Mouse (Mus musculus) frontal cortex, adult 2 months (tissue): ENCODE data around the gene Stxbp6. TPM values are rescaled to one million over a fixed set of nuclear protein-coding genes. Genes with fewer than 3 reads are reported as not detected.
"Not testable (repeated sequence)": the region's sequence is repeated elsewhere in the genome, so short reads cannot be mapped to it uniquely, and the experiment has no call there.

ENCODE experiments used
- DNase-seq, 2 experiments: peaks; one replicate each; pipeline ENCODE4 v3.0.0; 2022; ENCODE audit warnings: low spot score in 1 of 2; ENCODE audit errors: extremely low spot score in 1 of 2
- polyA plus RNA-seq: library from polyadenylated mRNA; depleted of rRNA; stranded (reverse); fragments of >200 nt; gene quantifications from 2 replicates; pipeline ENCODE4 v1.2.3, GENCODE M21; 2012; rRNA removed

Gene Stxbp6
- polyA plus RNA-seq, result 76.4 and 104 TPM in 2 replicates

DNA sequence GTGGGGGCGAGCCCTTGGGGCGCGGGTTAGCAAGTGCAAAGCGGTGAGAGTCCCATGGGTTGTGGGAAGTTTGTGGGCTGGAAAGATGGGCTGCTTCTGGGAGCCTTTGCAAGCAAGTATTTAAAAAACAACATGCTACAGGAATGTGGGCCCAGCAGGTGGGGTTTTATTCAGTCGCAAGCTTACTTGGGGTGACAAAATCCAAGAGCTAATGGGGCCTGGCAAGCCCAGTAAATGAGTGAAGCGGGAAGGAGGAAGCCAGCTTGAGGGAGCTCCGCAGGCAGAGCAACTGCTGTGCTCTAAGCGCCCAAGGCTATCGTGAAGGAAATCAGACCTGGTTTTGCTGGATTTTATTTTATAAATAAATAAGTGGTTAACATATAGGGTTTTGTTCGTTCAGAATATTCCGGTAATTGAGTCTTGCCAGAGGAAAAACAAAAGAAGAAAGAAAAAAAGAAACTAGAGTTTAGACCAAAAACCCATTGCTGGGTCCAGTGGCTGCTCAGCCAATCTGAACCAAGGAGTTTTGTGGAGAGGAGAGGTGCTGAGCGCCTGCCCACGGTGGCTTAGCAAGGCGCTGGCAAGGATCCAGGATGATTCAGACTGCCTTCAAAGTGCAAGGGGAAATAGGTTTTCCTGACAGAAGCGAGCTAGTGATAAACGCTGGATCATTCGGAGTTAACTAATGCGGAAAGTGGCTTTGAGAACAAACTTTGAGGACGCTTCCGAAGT, at the start of gene Stxbp6:
Gene Stxbp6 (minus strand): TSS at position 99 of the 732 bp plus-strand sequence.
- DNase-seq, result peak in 1 of 2 experiments; percentile 85

DNA sequence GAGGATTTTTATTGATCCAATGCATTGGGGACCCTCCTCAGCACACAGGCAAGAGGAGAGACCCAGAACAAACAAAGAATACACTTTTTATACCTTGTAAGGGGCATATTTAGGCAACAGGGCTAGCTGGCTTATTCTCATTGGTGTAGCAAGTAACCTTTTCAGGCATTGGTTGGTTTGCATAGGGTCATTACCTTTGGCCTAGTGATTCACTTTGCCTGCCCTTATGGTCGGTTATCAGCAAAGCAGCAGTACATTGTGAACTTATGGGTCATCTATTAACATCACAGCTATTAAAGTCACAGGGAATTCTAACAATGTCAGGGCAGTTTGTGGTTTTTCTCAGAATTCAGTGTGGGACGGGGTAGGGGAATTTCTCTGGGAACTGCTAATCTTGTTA, 28.4 kb upstream of the Stxbp6 start:
- DNase-seq, result not testable (repeated sequence)

DNA sequence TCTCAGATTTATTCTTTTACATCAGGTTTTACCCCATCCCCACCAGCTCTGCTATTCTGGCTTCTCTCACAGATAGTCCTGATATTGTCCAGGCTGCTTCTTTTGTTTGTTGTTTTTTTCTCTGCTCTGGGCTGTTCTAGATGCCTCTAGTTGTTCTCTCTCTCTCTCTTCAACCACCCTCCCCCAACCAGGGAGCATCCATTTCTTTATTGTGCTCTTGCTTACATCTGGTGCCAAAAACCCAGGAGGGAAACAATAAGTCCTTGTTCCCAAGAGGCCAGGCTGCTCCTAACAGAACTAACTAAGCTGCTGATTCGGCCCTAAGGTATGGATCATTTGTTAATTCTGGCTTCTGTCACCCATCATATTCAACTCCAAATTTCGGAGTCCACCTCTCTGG, 19.2 kb upstream of the Stxbp6 start:
- DNase-seq, result peak in 1 of 2 experiments; percentile 21

DNA sequence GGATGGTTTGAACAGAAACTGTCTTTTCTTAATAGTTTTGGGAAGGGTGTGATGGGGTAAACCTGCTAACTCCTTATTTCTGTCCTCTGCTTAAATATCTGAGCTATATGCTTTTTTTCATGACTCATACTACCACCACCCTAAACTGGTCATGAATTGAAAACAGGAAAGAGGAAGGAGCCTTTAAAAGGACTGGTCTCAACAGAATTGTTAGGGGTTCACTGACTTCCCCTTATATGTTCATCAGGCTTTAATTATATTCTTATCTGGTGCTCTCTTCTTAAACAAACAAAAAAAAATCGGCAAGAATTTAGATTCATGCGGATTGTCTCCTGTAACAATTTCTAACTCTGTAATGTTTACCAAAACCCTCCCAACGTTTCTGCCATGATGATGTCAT, 17.9 kb upstream of the Stxbp6 start:
- no peak for DNase-seq

DNA sequence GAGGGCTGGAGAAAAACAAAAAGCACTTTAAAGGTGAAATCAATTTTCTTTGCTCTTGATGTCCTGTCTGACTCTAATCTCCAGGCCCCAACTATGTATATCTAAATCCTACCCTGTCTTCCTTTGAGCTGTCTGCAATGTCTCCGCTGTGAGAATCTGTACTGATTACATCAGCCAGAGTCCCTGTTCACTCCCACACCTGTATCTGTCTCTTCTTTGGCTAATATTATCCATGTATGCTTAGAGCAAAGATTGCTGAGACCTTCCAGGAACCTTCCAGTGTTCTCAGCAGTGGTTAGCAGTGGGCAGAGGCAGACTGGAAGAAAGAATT, 8.6 kb upstream of the Stxbp6 start:
- DNase-seq, result no peak

DNA sequence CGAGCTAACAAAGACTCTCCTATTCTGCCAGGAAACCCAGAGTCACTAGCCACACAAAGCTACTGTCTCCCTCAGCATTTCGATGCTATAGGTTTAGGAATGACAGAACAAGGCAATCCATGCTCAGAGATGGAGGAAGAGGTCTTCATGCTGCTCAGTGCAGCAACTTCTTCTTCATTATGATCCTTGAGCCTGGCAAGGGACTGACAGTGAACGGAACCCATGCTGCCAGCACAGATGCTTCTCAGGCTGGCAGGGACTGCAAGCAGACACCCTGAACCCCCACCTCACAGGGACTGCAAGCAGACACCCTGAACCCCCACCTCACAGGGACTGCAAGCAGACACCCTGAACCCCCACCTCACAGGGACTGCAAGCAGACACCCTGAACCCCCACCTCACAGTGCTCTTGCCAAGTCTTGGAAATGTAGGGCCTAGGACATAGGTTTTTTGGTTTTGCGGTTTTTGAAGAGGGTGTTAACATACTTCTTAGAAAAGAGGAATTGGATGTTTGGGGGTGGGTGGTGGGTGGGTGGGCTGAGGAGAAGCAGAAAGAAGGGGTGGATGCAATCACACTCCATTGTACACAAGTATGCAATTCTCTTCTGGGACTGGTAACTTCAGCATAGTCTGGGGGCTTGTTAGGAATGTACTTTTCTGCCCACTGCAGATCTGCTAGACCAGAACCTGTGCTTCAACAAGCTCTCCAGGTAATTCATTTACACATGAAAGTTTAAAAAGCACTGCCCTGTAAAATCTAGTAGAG, 8.1 kb upstream of the Stxbp6 start:
- DNase-seq, result no peak

DNA sequence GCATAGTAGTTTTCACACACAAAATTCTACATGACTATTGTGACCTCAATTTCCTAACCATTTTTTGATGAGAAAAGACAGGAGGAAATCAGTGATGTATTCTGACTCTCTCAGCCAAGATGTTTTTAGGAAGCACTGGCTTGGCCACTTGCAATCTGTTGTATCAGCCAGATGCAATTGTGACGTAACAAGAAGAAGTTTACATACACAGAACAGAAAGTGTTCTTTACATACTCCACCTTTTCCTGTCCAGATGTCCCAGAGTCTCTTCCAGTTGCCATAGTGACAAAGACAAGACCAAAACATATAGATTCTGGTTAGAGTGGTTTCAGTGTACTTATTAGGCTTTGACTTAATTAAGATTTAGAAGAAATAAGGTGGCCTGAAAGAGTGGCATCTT, 7.1 kb upstream of the Stxbp6 start:
- no peak for DNase-seq

DNA sequence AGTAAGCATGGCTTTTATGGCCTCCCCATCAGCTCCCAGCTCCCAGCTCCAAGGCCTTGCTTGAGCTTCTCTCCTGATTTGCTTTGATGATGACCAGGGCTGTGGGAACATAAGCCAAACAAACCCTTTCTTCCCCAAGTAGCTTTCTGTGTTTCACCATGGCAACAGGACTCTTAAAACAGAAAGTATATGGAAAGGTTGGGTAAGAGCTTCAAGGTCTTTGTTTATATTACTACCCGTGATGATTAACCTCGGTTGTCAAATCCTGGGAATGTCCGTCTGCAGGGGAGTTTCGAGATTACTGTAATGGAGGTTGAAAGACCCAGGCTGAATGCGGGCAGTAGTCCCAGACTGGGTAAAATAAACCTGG, 6.2 kb upstream of the Stxbp6 start:
- DNase-seq, result no peak

DNA sequence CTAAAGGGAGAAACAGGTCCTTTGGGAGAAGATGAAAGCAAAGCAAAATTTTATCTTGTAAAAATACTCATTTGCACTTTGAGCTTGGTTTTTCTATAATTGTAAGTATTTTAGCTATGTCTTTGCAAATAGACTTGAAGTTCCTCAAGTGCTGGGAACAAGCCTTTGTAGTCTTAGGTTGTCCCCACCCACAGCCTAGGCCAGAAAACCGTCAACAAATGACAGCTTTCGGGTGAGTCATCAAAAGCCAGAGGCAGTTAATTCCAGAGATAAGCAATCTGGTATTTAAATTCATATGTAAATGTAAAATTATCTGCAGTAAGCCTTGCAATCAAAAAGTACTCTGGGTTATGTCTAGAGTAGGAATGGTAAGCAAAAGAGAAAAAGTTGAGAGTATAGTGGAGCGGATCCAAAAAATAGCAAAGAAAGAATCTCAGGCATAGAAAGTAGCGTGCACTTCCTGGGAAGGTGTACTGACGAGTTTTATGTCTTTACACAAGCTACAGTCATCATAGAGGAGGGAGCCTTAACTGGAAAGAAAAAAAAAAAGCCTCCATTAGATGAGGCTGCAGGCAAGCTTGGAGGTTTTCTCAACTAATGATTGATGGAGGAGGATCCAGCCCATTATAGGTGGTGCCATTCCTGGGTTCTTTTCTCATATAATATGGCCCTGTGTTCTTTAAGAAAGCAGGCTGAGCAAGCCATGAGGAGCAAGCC, 5.7 kb upstream of the Stxbp6 start:
- no peak for DNase-seq

DNA sequence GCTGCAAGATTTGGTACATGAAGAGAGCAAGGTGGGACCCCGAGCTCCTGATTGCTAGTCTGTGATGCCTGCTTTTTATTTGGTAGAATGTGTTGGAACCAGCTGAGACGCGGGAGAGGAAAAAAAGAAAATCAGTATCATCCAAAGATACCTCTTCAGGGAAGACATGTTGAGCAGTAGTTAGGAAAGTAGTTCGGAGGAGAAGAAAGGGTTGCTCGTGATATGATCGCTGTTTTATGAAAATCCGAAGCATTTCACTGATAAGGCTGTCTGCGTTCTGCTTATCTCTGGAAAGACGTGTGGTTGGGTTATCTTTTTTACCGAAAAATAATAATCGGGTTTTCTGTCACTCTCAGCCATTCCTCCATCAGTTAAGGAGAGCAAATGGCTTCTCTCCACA, 1.1 kb upstream of the Stxbp6 start:
- no peak for DNase-seq

DNA sequence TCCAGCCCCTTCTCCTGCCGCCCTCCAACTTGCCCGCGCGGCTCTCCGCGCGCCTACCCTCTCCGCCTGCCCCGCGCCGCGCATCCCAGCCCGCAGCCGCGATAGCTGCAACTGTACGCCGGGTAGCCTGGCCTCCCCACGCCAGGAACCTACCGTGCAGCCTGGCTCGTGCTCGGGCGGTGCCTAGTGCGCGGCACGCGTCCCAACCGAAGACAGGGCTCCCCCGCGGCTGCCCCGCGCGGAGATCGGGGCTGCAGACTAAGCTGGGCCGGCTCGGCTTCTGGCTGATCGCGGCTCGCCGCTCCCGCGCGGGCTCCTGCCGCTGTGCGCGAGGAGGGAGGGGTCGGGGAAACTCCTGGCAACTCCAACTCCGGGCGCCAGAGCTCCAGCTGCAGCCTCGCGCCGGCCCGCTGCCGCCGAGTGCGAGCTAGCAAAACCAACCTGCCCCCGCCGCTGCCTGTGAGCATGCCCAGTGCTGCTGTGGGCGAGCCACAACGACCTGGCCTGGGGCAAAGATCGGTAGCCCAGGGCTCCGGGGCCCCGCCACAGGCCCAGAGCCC, 387 bp downstream of the Stxbp6 start:
- peak in 1 of 2 experiments; percentile 78 for DNase-seq

DNA sequence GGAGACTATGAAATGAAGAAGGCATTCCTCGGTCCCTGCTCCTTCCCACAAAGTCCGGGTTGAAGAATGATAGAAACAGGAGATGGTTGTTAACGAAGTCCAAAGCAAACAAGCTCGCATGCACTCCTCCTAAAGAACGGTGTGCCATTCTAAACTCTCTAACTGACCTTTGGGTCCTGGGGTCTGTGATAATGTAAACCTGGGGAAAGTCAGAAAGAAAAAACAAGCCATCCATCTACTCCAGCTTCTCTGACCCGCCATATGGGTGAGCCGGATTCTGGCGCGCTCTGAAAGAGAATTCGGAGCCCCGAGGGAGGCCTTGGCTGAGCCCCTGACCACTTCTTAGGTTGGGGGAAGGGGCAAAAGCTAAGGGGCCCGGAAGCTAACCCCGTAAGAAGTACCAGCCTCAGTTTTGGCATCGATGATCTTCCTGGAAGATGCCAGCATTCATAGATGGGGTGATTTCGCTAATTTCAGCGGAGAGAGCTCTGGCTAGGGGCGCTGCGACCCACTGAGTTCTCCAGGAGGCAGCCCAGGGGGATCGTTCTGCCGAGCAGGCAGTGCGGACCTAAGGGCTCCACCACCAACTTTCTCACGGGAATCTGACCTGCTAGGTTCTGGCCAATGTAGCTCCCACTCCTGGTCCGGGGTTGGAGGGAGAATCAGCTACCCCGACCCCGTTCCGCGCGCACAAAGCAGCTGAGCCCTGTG, 1.0 kb downstream of the Stxbp6 start:
- no peak for DNase-seq

DNA sequence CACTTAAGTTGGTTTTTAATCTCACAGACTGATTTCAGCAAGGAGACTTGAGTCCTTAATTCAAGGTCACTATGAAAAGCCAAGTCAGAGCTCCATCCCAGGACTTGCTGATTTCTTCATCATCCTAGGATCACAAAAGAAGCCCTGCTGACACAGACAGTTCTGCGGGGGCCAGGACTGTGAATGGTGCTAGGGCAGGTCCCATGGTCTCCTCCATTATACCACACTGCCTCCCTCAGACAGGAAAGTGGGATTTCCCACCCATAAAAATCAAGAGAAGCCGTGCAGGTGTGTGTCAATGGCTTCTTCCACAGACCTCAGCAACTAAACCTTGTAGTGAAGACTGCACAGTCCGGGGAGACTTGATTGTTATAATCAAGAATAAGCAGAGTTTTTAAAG, 2.3 kb downstream of the Stxbp6 start:
- no peak for DNase-seq

DNA sequence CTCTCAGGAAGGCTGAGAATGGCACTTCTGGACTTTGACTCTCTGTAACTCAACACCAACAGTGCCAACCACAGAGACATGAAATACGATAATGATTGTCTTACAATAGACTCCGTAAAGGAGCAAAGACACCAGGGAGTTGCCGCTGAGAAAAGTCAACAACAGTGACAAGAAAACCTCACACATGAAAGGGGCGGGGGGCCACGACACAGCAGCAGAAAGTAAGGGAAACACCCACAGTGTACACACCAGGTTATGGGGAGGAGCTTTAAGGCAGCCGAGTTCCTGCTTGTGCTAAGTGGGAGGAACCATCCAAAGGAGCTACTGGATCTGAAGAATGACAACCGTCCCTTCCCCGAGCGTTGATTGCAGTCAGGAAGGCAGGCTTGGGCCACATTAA, 4.3 kb downstream of the Stxbp6 start:
- no peak for DNase-seq

DNA sequence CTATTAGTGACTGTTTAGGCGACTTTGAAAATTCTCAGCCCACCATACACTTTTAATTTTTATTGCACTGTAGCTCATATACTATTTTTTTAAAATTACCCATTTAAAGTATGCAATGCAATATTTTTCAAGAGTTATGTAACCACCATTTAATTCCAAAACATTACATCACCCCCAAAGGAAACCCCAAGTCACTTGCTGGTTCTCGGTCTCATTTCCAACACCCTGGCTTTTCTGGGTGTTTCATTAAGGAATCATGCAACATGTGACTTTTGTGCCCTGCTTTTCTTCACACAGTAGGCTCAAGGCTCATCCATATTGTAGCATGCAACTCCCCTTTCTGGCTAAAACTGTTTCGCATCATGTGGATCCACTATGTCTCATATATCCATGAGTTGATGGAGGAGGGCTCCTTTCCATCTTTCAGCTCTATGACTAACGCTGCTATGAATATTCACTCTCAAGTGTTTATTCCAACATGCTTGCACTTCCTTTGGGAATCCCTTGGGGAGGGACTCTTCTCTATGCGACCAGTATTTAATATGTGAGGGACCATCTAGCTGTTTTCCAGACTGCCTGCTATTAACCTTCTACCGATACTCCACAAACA, 6.3 kb downstream of the Stxbp6 start:
- peak in 1 of 2 experiments; percentile 45 for DNase-seq

DNA sequence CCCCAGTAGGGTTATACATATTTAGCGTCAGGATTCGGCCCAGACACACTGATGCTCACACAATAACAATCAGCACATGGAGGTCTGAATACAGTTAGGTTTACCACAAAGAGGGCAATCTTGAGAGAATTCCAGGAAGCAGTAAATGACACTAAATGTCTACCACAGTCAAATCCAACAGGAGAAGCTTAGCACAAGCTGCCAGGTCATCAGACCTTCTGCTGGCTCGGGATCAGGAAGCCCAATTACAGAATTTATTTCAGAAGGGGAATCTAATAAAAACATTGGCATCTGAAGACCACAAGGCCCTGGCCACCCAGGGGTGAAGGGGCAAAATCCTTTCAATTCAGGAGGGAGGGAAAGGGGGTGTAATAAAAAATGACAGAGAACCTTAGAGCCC, 6.8 kb downstream of the Stxbp6 start:
- DNase-seq, result no peak

DNA sequence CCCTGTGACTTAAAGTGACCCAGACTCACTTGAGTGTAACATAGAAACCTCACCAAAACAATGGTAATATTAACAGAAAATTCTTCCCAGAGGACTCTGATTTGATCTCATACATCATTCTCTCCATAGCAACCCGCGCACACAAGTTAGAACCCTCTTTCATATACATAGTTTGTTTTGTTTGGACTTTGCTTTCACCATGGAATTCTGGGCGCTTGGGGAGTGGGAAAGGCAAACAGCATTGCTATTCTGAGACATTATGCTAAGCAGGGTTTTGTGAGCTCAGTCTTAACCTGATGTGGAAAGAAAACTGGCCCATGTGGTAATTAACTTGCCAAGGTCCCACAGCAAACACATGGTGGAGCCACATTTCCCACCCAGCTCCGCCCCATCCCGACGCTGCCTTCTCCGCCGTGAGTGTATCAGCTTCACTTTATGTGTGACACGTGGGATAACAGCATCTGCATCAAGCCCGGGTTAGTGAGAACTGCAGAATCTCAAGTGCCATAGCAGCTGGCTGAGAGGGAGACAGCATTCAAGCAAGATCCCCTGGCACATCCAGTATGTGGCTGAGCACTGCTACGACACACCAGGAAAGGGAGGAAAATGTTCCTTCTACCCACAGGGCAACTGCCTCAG, 7.3 kb downstream of the Stxbp6 start:
- peak in 1 of 2 experiments; percentile 55 for DNase-seq

DNA sequence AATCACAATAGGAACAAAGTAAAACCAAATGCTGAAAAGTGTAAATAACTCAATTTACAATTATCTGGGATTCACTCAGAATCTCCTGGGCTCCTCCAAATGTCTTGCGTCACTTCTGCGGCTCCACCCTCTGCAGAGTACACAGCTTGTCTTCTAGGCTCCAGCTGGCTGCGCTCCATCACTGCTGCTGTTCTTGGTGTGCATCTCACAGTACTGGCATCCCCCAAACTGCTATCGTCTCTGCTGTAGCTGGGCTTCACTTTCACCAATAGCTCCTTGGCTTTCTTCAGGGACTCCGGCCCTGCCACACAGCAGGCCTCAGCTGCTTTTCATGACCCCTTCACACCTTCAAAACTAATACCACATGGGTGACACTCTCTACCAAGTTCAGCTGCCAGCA, 10.9 kb downstream of the Stxbp6 start:
- no peak for DNase-seq

DNA sequence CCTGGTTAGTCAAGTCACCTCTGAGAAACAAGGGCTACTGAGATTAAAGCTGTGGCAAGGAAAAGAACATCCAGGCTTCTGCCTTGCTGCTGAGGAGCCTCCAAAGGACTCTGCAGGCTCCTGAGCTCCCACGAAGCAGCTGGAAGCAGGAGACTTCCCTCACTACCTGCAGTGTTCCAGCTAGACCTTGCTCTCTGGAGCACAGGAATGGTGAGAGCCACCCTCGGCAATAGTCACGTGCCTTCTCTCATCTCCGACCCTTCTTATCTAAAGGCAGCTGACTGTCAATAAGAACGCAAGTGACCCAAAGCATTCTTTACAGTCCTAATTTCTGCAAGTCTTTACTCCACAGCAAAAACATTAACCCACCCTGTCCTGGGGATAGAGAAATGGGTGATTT, 13.2 kb downstream of the Stxbp6 start:
- no peak for DNase-seq

DNA sequence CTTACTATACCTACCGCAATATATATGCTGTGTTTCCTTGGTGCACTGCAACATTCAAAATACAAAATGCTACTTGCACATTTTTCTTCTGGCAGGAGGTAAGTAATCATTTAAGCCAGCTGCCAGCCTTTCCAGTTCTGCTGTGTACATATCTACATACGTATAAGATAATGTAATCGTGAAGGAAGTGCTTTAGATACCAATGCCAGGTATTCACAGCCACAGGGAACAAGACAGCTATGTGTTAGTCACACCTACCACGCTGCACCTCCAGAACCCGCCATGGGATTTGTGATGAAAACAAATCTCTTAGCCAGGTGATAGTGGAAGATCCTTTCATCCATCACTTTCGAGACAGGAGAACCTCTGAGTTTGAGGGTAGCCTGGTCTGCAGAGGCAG, 13.7 kb downstream of the Stxbp6 start:
- DNase-seq, result no peak
